Mouse (Mus musculus): Measurements from ENCODE around the gene Trp73.
A peak's percentile ranks its signal among the peaks of the same experiment; 100 is the strongest.

Gene Trp73

DNA sequence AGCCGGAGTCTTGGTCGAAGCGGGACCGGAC is at the start of gene Trp73:
Gene Trp73 (minus strand): TSS at position 27 of the 31 bp plus-strand sequence.
- no peak for DNase-seq (ENCODE audit: low spot score in 2 of 2)

GRCm38 (mm10) chr4:154188948-154189347 is 48.9 kb upstream of the Trp73 start:
- DNase-seq (ENCODE audit: low spot score in 2 of 2): no peak

DNA sequence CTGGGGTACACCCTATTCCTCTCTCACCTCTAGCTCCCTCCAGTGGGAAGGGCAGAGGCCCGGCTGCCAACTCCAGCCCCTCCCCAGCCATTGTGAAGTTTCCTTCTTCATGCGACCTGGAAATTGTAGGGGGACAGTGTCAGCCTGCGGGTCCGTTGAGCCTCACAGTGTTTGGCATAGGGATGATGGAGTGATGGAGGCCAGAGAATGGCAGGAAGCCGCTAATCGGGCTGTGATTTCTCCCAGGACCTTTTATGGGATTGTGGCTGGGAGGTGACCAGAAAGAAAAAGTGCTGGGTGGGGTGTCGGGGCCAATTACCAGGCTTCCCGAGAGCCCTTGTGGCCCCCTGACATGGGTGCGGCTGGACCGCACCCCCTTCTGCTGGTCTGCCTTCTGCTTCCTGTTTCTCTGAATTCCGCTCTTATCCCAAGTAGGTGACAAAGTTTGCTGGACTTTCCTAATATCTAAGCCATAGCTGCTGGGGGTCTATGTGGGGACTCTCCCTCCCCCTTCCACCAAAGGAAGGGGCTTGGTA is 46.1 kb upstream of the Trp73 start:
- DNase-seq (ENCODE audit: low spot score in 2 of 2): no peak

DNA sequence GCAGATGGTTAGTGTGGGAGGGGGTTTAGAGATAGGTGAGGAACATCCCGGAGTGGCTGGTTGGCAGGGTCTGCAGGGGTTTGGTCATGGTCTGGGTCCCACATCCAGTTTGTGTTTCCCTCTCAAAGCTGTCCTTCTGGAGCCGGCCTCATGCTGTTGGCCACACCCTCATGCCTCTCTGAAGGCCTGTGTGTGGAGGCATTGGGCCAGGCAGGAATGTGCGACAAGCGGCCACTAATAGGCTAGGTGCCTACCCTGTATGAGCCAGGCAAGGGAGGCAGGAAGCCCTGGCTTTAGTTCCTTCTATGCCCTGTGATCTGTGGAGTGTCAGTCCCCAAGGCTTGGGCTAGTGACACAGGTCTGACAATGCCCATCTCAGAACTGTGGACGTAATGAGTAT is 45.0 kb upstream of the Trp73 start:
- no peak for DNase-seq (ENCODE audit: low spot score in 2 of 2)

DNA sequence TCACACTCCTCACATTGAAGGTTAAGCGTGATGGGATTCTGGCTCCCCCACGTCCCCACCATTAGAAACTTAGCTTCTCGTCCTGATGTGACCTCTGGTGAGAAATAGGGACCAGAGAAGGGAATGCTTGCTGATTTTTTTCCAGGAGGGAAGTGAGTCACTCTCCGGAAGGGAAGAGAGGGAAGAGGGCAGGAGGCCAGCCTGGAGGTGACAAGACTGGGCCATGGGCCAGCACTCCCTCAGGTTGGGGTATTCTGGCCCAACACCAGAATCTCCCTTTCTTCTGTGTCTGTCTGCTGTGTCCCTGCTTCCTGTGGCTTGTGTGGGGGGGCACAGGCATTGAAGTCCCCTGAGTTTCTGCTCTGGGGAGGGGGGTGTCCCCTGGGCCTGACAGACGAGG is 43.6 kb upstream of the Trp73 start:
- DNase-seq (ENCODE audit: low spot score in 2 of 2): no peak

DNA sequence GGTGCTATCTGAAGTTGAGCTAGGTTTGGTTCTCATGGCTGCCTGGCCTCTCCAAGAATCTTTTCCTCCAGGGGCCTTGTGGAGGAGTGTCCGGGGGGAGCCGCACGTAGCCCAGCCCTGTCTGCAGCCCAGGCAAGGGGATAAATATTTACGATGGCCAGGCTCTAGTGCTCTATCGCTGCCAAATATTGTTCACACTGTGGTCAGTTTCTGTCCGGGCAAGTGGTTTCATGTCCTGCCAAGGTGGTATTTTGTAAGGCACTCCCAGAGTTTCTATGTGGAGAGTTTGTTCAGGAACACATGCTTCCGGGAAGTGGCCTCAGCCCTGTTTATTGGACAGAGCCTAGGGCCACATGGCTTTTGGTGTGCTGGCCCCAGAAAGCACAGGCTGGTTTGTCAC is 41.0 kb upstream of the Trp73 start:
- DNase-seq (ENCODE audit: low spot score in 2 of 2): no peak

DNA sequence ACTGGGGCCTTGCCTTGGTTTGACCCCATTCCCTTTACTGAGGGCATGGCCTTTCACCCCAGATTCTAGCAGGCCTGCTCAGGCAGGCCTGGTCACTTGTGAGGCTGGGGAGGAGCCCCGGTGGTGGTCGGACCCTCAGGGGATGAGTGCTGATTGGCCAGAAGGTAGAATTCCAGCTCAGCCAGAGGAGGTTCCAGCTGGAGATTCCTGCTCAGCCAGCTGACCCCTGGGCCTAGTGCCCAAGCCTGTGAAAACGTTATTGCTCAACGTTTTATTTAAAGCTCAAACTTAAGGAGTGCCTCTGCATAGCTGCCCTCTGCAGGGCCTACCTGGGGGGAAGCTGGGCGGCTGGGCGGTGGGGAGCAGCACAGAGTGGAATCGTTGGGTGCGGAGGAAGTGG is 37.2 kb upstream of the Trp73 start:
- no peak for DNase-seq (ENCODE audit: low spot score in 2 of 2)

GRCm38 (mm10) chr4:154171931-154172604 is 32.1 kb upstream of the Trp73 start:
- DNase-seq (ENCODE audit: low spot score in 2 of 2): no peak

DNA sequence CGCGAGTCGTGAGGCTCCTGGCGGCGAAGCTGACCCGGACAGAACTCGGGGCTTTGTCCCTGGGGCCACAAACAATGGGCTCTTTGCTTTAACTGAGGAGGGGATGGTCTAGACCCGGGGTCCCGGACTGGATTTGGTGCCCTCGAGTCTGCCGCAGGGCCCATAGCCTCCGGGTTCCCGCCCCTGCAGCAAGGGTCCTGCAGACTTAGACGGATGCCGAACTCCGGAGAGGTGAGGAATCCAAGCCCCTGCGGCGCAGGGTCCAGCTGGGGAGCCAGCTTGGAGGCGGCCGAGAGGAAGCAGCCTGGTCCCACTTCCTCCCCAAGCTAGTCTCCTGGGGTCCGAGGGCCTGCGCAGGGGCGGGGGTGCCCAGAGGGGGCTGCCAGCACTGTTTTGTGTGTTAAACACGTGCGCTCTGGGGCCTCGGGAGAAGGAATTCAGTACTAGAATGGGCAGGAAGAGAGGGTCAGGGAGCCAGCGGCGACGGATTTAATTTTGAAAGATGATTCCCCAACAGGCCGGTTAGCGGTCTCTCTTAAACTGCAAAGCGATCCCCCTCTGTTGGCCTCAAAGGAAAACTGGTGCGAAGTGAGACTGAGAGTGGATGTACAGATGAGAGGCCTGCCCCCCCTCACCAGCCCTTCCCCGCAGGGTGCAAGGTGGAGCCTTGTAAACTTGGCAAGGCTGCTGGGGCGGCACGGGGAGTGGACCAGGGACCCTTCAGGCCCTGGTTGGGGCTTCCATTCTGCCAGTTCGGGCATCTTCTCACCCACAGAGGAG is 31.3 kb upstream of the Trp73 start:
- no peak for DNase-seq (ENCODE audit: low spot score in 2 of 2)

DNA sequence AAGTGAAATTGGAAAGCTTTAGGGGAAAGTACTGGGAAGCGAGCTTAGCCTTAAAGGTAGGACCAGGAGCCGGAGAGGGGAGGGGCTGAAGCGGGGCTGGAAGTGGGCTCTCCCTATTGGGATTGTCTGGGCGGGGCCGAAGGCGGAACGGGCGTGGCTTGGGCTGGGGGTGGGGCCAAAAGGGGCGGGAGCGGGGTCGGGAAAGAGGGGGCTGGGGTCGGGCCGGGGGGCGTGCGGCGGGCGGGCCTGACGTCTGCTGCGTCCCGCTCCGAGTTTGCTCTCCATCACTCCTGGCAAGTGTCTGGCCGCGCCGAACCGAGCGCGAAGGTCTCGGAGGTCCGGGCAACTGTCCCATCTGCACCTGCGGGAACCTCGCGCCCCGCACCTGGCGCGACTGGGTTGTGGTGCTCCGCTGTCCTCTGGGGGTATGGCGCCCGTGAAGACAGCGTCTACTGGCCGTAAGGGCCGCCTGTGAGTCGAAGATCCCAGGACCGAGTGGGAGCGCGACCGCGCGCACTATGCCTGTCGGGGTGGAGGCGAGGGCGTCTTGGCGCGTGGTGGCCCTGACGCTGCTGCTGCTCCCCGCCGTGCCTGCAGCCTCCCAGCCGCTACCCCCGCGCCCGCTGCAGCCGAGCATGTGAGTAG is 30.6 kb upstream of the Trp73 start, which contains the start of gene Megf6:
Gene Megf6 (plus strand): TSS at position 225 of the 645 bp plus-strand sequence.
- DNase-seq (ENCODE audit: low spot score in 2 of 2): no peak

DNA sequence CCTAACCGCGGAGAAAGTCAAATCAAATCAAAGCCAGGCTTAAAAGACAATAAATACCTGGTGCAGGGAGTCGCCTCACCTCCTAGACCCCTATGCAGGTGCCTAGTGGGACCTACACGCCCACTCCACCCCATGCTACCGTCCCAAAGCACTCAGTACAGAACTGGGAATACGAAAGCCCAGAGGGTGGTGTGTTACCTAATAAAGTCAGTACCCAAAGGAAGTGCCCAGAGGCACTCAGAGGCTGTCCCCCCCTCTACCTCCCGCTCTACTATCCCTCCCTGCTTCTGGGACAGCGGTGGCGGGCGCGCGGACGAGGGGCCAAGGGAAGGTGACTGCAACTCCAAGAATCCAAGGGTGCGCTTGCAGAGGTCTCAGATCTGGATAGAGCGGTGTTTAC is 30.0 kb upstream of the Trp73 start:
- no peak for DNase-seq (ENCODE audit: low spot score in 2 of 2)

- DNase-seq (ENCODE audit: low spot score in 2 of 2): peak in 1 of 2 experiments; percentile 49
Observed at GRCm38 (mm10) chr4:154167053-154167452, 27.0 kb upstream of the Trp73 start.

GRCm38 (mm10) chr4:154163296-154163695 is 23.3 kb upstream of the Trp73 start:
- DNase-seq (ENCODE audit: low spot score in 2 of 2): peak; percentile 58 to 71

- DNase-seq (ENCODE audit: low spot score in 2 of 2): peak; percentile 95 to 97
Observed at GRCm38 (mm10) chr4:154160538-154161390, 20.8 kb upstream of the Trp73 start, which contains the start of gene Tprgl. Gene Tprgl (minus strand): TSS chr4:154160666.

DNA sequence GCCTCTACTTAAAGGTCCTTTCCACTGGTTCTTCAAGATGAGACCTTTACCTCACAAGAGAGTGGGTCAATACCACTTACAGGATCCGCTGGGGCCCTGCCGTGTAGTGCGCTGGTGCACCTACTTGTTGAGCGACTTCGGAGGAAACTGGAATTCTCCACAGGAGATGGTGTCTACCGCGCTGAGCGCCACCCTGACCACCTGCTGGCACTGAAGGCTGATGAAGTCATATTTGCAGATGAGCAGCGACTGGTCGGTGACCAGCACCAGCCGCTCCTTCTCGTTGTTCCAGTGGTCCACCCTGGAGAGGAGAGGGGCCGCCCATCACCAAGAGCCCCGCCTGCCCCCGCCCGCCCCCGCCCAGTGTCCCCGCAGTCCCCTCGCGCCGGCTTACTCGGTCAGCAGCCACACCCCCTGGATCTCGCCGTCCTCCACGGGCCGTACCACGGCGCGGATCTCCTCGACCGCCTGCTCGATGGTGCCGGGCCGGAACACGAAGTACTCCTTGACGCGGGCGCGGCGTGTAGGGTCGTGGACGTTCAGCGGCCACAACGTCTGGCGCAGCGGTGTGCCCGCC is 20.0 kb upstream of the Trp73 start:
- no peak for DNase-seq (ENCODE audit: low spot score in 2 of 2)

- DNase-seq (ENCODE audit: low spot score in 2 of 2): peak; percentile 83 to 87
Observed at GRCm38 (mm10) chr4:154159002-154159401, 19.0 kb upstream of the Trp73 start.

GRCm38 (mm10) chr4:154157970-154158662 is 18.1 kb upstream of the Trp73 start:
- no peak for DNase-seq (ENCODE audit: low spot score in 2 of 2)

DNA sequence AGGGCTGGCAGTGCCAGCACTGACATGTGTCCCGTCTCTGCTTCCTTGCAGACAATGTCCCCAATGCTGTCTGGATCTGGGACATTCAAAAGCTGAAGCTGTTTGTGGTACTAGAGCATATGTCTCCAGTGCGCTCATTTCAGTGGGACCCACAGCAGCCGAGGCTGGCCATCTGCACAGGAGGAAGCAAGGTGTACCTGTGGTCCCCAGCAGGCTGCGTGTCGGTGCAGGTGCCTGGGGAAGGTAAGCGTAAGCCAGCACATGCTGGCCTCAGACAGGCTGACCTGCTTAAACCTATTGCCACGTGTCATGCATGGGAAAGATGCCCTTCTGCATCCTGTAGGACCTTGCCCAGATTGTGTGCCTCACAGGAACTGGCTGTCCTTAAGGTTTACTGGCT is 16.0 kb upstream of the Trp73 start:
- DNase-seq (ENCODE audit: low spot score in 2 of 2): no peak

DNA sequence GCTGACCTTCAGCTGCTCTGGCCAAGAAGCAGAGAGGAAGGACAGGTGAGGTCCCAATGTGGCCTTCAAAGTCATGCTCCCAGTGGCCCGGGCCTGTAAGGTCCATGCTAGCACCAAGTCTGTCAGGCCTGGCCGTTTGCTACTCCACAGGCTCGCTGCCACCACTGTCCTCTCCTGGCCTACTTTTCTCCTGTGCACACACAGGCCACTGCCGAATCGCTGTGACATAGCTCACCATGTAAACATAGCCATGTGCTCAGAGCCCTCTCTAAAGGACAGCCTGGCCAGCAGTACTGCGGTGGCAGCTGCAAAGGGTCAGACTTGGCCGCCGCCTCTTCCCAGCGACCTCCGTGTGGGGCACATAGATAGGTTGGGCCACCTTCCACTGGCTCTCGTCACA is 14.1 kb upstream of the Trp73 start:
- no peak for DNase-seq (ENCODE audit: low spot score in 2 of 2)

GRCm38 (mm10) chr4:154146342-154146741 is 6.3 kb upstream of the Trp73 start:
- DNase-seq (ENCODE audit: low spot score in 2 of 2): no peak

GRCm38 (mm10) chr4:154144712-154145111 is 4.7 kb upstream of the Trp73 start:
- DNase-seq (ENCODE audit: low spot score in 2 of 2): no peak
